Mouse (Mus musculus) cortical plate, adult 2 months (tissue): Measurements from ENCODE around the gene Fam19a1.

Source experiments
- CTCF ChIP-seq: fragments of 200-500 bp; IDR thresholded peaks from 2 replicates; pipeline ENCODE4 v1.5.1; 2011; ENCODE audit warnings: mild to moderate bottlenecking, control low read depth, low read length; ENCODE audit not compliant: insufficient read depth; ENCODE audit errors: extremely low read depth
- POLR2A ChIP-seq: fragments of 200-500 bp; IDR thresholded peaks from 2 replicates; pipeline ENCODE4 v1.6.1; 2011; ENCODE audit warnings: mild to moderate bottlenecking, low read length, control low read depth; ENCODE audit not compliant: insufficient read depth; ENCODE audit errors: extremely low read depth

GRCm38 (mm10) chr6:96677813-96678212, 564.9 kb downstream of the Fam19a1 start:
- TF ChIP-seq POLR2A: no peak
- TF ChIP-seq CTCF: no peak
